9 mouse cellular contexts compared by ENCODE assay signal in the genomic region with DNA sequence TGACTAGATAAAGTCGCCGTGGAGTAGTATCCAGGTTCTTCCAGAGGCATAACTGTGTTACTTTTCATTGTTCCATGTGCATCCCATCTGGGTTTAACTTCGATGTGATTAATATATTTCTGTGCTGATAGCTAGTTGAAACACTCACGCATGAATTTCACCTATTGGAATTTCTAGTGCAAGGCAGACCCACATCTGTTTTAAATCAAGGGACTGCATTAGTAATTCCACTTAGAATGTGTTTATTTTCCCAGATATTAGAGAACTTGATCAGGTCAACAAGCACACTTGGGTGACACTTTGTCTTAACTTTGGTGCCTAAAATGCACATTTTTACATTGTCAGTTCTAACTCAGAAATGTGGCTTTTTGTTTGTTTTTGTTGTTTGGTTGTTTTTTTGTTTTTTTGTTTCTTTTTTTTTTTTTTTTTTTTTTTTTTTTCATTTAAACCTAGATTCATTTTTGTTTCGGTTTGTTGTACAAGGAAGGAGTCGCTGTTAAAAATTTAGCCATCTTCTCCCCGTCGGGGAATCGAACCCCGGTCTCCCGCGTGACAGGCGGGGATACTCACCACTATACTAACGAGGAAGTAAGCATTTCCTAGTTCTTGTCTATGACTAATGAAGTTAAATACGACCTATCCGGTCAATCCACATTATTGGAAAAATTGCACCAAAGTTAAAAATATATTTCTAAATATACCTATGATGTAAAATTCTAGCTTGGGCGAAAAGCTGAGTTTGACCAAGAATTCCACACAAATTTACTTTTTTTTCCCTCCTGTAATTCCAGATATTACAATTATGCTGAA. TPM values are rescaled to one million over a fixed set of nuclear protein-coding genes. Genes with fewer than 3 reads are reported as not detected.
A peak's percentile ranks its signal among the peaks of the same experiment; 100 is the strongest.
DNase-seq lines count a peak whose midpoint lies in the region; ATAC-seq lines count a peak whose summit lies in the region.
"Had no signal": no experiment of that assay in that cellular context is flagged by ENCODE, and none has a peak within 500 bp of the region (broad histone marks: within the 10 kb centered on the region; RNA-seq: fewer than 3 reads in every experiment).

No protein-coding gene starts in this region.

- no peaks in the 10 kb centered on the region for H3K9me3 ChIP-seq in hindbrain, embryonic 14.5 days (ENCODE audit: control insufficient read depth, low read length)
- no peaks in the 10 kb centered on the region for H3K9me3 ChIP-seq in hindbrain, embryonic 16.5 days (ENCODE audit: control insufficient read depth, low read length)
- no peaks in the 10 kb centered on the region for H3K9me3 ChIP-seq in embryonic facial prominence, embryonic 11.5 days (replicated peaks; ENCODE audit: control insufficient read depth, low read length)
- no peaks in the 10 kb centered on the region for H3K9me3 ChIP-seq in limb, embryonic 12.5 days

- peak overlapping the region; percentile 27; the same call in 1 of the 2 replicates for H3K4me2 ChIP-seq in hindbrain, embryonic 14.5 days (replicated peaks)
- H3K4me2 ChIP-seq in hindbrain, embryonic 16.5 days (ENCODE audit: low read length) = no peak overlapping the region; the same call in 1 of the 2 replicates
- no peak overlapping the region for H3K4me2 ChIP-seq in embryonic facial prominence, embryonic 11.5 days (ENCODE audit: low read depth, low read length)
- H3K4me2 ChIP-seq in limb, embryonic 12.5 days = peak overlapping the region; percentile 45

- DNase-seq in hindbrain, embryonic 14.5 days (ENCODE audit: low spot score) = peak; percentile 75
- DNase-seq in T-cell, adult 2 months (ENCODE audit: low spot score) = peak; percentile 71
- DNase-seq in embryonic facial prominence, embryonic 11.5 days (ENCODE audit: low spot score) = peak; percentile 79
- peak; percentile 74 for DNase-seq in heart, postnatal 4 days
- DNase-seq in monocyte, adult 2 months (ENCODE audit: low read depth in 1 of 2, low spot score in 2 of 2) = peak; percentile 52 to 80
- DNase-seq in thymus, postnatal 0 days (ENCODE audit: low spot score) = peak; percentile 80

- no peak overlapping the region for H3K4me3 ChIP-seq in hindbrain, embryonic 14.5 days (replicated peaks; ENCODE audit: low read length)
- H3K4me3 ChIP-seq in hindbrain, embryonic 16.5 days (ENCODE audit: low read length) = no peak overlapping the region
- no peak overlapping the region for H3K4me3 ChIP-seq in embryonic facial prominence, embryonic 11.5 days (ENCODE audit: low read depth, low read length)
- no peak overlapping the region for H3K4me3 ChIP-seq in limb, embryonic 12.5 days (replicated peaks)

- no peak overlapping the region for H3K27ac ChIP-seq in hindbrain, embryonic 14.5 days
- H3K27ac ChIP-seq in hindbrain, embryonic 16.5 days (ENCODE audit: low read depth, low read length) = no peak overlapping the region
- H3K27ac ChIP-seq in embryonic facial prominence, embryonic 11.5 days (replicated peaks; ENCODE audit: low read depth, low read length) = no peak overlapping the region
- H3K27ac ChIP-seq in limb, embryonic 12.5 days = no peak overlapping the region

- ATAC-seq in hindbrain, embryonic 14.5 days (ENCODE audit: low FRiP score) = no peak
- ATAC-seq in hindbrain, embryonic 16.5 days = no peak
- no peak for ATAC-seq in embryonic facial prominence, embryonic 11.5 days (replicated peaks; ENCODE audit: insufficient number of reproducible peaks, low FRiP score, low TSS enrichment, low read depth)
- no peak for ATAC-seq in limb, embryonic 12.5 days (ENCODE audit: insufficient number of reproducible peaks, insufficient read depth, low FRiP score, low TSS enrichment, low read depth)

- no peak overlapping the region for H3K9ac ChIP-seq in hindbrain, embryonic 14.5 days
- H3K9ac ChIP-seq in hindbrain, embryonic 16.5 days (ENCODE audit: low read depth, low read length) = no peak overlapping the region
- no peak overlapping the region for H3K9ac ChIP-seq in embryonic facial prominence, embryonic 11.5 days (replicated peaks; ENCODE audit: low read length)
- no peak overlapping the region for H3K9ac ChIP-seq in limb, embryonic 12.5 days (replicated peaks)

- no peaks in the 10 kb centered on the region for H3K36me3 ChIP-seq in hindbrain, embryonic 14.5 days (replicated peaks; ENCODE audit: control insufficient read depth, insufficient read depth)
- H3K36me3 ChIP-seq in hindbrain, embryonic 16.5 days (ENCODE audit: control insufficient read depth, insufficient read depth, low read length) = no peaks in the 10 kb centered on the region
- no peaks in the 10 kb centered on the region for H3K36me3 ChIP-seq in embryonic facial prominence, embryonic 11.5 days (replicated peaks; ENCODE audit: control insufficient read depth, insufficient read depth, low read depth, low read length)
- H3K36me3 ChIP-seq in limb, embryonic 12.5 days = no peaks in the 10 kb centered on the region

- no peaks in the 10 kb centered on the region for H3K4me1 ChIP-seq in hindbrain, embryonic 14.5 days (replicated peaks; ENCODE audit: control insufficient read depth, insufficient read depth, low read length)
- peaks cover 2% of the 10 kb centered on the region; the same call in 1 of the 2 replicates for H3K4me1 ChIP-seq in hindbrain, embryonic 16.5 days (ENCODE audit: control insufficient read depth, insufficient read depth, low read depth, low read length)
- no peaks in the 10 kb centered on the region for H3K4me1 ChIP-seq in embryonic facial prominence, embryonic 11.5 days (ENCODE audit: control insufficient read depth, insufficient read depth, low read length)
- H3K4me1 ChIP-seq in limb, embryonic 12.5 days (replicated peaks) = peaks cover 17% of the 10 kb centered on the region

- WGBS in hindbrain, embryonic 14.5 days = 13% methylated on average over 17 of the region's 17 CpGs
- 17% methylated on average over 17 of the region's 17 CpGs for WGBS in hindbrain, embryonic 16.5 days
- 7% methylated on average over 17 of the region's 17 CpGs for WGBS in embryonic facial prominence, embryonic 11.5 days
- 9% methylated on average over 17 of the region's 17 CpGs for WGBS in limb, embryonic 12.5 days

- peaks cover 23% of the 10 kb centered on the region for H3K27me3 ChIP-seq in hindbrain, embryonic 14.5 days (ENCODE audit: control insufficient read depth, insufficient read depth, low read length)
- peaks cover 2% of the 10 kb centered on the region for H3K27me3 ChIP-seq in hindbrain, embryonic 16.5 days (replicated peaks; ENCODE audit: control insufficient read depth, insufficient read depth, low read length)
- H3K27me3 ChIP-seq in embryonic facial prominence, embryonic 11.5 days (ENCODE audit: control insufficient read depth, insufficient read depth, low read length) = no peaks in the 10 kb centered on the region
- no peaks in the 10 kb centered on the region for H3K27me3 ChIP-seq in limb, embryonic 12.5 days

RNA-seq across cellular contexts. Expression of a gene that starts 9.7 kb away (rescaled TPM):
- polyA plus RNA-seq in hindbrain, embryonic 14.5 days (2014; fragmentation: Nextera tagmentation; extraction: Ambion mirVana) = 14.9 and 18.2 TPM in 2 replicates
- polyA plus RNA-seq in hindbrain, embryonic 16.5 days (2015; fragmentation: Nextera tagmentation; extraction: Ambion mirVana) = 10.6 and 12.4 TPM in 2 replicates
- 28.2 and 30.4 TPM in 2 replicates for polyA plus RNA-seq in embryonic facial prominence, embryonic 11.5 days (2014; fragmentation: Nextera tagmentation; extraction: Ambion mirVana)
- total RNA-seq in heart, postnatal 4 days (2021) = 1 to 10 TPM; 3.9 TPM
- 23.2 and 25.2 TPM in 2 replicates for polyA plus RNA-seq in limb, embryonic 12.5 days (2016; fragmentation: Nextera tagmentation; extraction: Ambion mirVana)
- 3.7 and 4.4 TPM in 2 replicates for polyA plus RNA-seq in thymus, postnatal 0 days (2015; fragmentation: Nextera tagmentation; extraction: Ambion mirVana)

RNA-seq across cellular contexts. Expression of a gene that starts 45.8 kb away (rescaled TPM):
- not detected in 2 replicates for polyA plus RNA-seq in hindbrain, embryonic 14.5 days (2014; fragmentation: Nextera tagmentation; extraction: Ambion mirVana)
- polyA plus RNA-seq in hindbrain, embryonic 16.5 days (2015; fragmentation: Nextera tagmentation; extraction: Ambion mirVana) = not detected in 2 replicates
- polyA plus RNA-seq in embryonic facial prominence, embryonic 11.5 days (2014; fragmentation: Nextera tagmentation; extraction: Ambion mirVana) = 0.24 TPM in 1 of 2 replicates, not detected in the other
- not detected for total RNA-seq in heart, postnatal 4 days (2021)
- 0.30 and 0.32 TPM in 2 replicates for polyA plus RNA-seq in limb, embryonic 12.5 days (2016; fragmentation: Nextera tagmentation; extraction: Ambion mirVana)
- polyA plus RNA-seq in thymus, postnatal 0 days (2015; fragmentation: Nextera tagmentation; extraction: Ambion mirVana) = 0.14 and 0.18 TPM in 2 replicates
- total RNA-seq: left cerebral cortex, adult 8-10 months had no signal

Comparison
In these comparisons a context has a peak if more than half of its experiments do, and no peak if none do; other contexts are left out.
1. H3K4me2 ChIP-seq: peak in hindbrain, embryonic 14.5 days (single experiment) and limb, embryonic 12.5 days (single experiment); none in hindbrain, embryonic 16.5 days (single experiment) and embryonic facial prominence, embryonic 11.5 days (single experiment).
2. Peak in every context shown above with its lines, with median percentiles within 50 percentile points of each other: DNase-seq.